Mouse (Mus musculus): ENCODE measurements around the gene Setd2.

DNA sequence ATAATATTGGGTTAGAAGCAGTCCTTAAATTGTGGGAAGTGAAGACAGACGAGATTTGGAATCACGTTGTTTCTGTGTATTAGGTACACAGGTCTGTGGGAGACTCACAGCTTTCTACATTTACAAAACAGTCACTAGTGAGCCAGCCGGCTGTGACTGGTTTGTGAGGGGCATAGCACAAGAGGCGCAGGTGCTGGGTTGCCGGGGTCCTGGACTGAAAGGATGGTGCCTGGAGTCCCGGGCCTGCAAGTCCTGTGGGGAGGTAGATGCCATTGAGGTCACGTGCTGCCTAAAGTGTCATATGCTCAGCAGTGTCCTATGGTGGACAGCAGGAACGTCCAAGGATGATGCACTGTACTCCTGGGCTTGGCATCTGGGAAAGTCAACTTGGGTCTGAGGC is 134.0 kb downstream of the Setd2 start:
- TF ChIP-seq POLR2A (IDR thresholded peaks at IDR 0.05; ENCODE audit: insufficient read length, low read depth), result no peak
- TF ChIP-seq MAX (IDR thresholded peaks at IDR 0.05; ENCODE audit: low read depth), result no peak
- TF ChIP-seq POLR2AphosphoS2 (IDR thresholded peaks at IDR 0.05; ENCODE audit: insufficient read length, low read depth), result no peak
- no peak for TF ChIP-seq CEBPB (IDR thresholded peaks at IDR 0.05; ENCODE audit: insufficient read depth, poor library complexity, severe bottlenecking)
- TF ChIP-seq E2F4 (IDR thresholded peaks at IDR 0.05; ENCODE audit: insufficient read depth), result no peak
- no peak for TF ChIP-seq MYOG (IDR thresholded peaks at IDR 0.05; ENCODE audit: control insufficient read depth in 1 of 3, insufficient read depth in 1 of 3, insufficient read length in 2 of 3, low read depth in 2 of 3)
- TF ChIP-seq MYOD1 (IDR thresholded peaks at IDR 0.05; ENCODE audit: control insufficient read depth in 1 of 3, insufficient read length in 2 of 3, low read depth in 2 of 3), result no peak
- TF ChIP-seq TCF12 (IDR thresholded peaks at IDR 0.05; ENCODE audit: insufficient read depth, poor library complexity, severe bottlenecking), result no peak
- TF ChIP-seq USF1 (IDR thresholded peaks at IDR 0.05; ENCODE audit: low read depth), result no peak
